Mouse (Mus musculus) testis, adult 10 weeks (tissue): ENCODE data around the gene Tceal8. TPM values are rescaled to one million over a fixed set of nuclear protein-coding genes. Genes with fewer than 3 reads are reported as not detected.

ENCODE experiments used
- polyA plus RNA-seq: library from polyadenylated mRNA; stranded (reverse); fragments of 350-450 nt; fragmentation: Illumina TruSeq; extraction: RNeasy Lipid Tissue Mini Kit (QIAGEN cat#74804); gene quantifications from one replicate; pipeline ENCODE4 v1.2.3, GENCODE M21; 2014; ENCODE audit warnings: low read depth, low replicate concordance

Tceal8 gene
- polyA plus RNA-seq: 39.1 TPM

DNA sequence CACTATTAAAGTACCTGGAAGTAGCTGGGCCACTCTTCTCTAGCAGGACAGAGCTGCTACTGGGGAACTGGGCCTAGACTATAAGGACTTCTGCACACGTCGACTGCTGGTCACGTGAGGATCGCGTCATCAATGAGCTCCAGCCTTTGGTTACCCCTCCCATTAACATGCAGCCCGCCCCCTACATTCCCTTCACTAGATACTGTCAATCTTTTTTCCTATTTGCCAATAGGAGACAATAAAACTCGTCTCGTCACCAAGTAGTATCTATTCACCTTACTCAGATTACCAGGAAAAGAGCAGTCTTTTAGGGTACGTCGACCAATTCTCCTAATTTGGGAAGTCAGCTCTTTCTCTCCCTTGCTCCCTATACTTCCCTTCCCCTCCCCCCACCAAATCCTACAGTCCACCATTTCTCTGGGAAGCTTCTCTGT, at the start of gene Tceal8:
Gene Tceal8 (minus strand): TSS at position 225 of the 434 bp plus-strand sequence.

DNA sequence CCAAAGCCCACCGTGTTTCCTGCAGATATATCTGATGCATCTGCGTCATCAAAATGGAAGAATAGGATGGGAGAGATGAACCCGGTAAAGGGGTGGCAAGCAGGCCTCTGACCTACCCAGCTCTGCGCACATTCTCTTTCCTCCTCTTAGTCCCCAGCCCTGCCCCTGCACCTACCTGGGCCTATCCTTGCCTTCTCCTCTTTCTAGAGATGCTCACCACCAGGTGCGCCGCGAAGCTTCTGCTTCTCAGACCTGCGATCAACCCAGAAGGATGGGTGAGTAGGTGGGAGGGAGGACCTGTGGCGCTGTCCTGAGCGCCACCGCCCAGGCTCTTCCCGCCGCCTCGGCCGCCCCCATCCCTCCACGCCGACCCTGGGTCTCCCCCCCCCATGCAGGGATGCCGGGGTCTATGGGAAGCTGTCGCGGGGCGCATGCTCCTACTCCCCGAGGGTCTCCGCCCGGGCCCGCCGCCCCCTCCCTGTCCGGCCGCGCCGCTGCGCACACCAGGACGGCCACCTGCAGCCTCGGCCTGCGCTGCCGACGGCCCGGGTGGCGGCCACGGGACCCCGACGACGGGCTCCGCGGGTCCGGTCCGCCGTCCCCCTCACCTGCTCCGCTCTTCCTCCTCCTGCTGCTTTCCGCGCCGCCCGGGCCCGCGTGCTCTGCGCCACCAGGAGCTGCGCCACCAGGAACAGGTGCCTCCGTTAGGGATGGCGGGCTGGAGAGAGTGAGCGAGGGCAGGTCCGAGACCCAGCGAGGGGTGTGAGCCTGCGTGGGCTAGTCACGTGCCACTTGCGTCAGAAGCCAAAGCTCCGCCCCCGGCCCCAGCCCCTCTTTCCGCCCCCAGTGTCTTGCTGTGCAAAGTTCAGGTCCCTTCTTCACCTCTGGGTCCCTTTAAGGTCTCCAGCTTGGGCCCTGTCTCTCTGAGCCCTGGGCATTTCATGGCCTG, 42.9 kb upstream of the Tceal8 start, which contains the start of the genes Tceal7 and Bex1:
Gene Tceal7 (plus strand): TSS at position 51 of the 949 bp plus-strand sequence.
Gene Bex1 (minus strand): TSS at position 785 of the 949 bp plus-strand sequence.

DNA sequence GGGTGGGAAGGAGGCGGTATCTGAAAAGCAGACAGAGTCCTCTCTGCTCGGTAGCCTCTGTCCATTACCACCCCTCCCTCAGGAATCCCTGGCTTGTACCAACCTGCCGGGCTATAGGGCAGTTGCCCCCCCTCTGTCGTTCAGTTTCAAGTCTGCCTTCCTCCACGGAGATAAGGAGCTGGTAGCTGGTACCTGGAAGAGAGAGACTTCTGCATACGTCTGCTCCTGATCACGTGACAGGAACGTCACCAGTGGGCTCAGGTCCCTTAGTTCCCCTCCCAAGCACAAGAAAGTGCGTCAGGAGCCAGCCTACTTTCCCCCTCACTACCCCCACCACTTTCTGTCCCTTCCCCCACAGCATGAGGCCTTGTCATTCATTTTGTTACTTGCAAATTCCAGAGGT, 31.5 kb upstream of the Tceal8 start, which contains the start of gene Tceal5:
Gene Tceal5 (minus strand): TSS at position 213 of the 403 bp plus-strand sequence.

DNA sequence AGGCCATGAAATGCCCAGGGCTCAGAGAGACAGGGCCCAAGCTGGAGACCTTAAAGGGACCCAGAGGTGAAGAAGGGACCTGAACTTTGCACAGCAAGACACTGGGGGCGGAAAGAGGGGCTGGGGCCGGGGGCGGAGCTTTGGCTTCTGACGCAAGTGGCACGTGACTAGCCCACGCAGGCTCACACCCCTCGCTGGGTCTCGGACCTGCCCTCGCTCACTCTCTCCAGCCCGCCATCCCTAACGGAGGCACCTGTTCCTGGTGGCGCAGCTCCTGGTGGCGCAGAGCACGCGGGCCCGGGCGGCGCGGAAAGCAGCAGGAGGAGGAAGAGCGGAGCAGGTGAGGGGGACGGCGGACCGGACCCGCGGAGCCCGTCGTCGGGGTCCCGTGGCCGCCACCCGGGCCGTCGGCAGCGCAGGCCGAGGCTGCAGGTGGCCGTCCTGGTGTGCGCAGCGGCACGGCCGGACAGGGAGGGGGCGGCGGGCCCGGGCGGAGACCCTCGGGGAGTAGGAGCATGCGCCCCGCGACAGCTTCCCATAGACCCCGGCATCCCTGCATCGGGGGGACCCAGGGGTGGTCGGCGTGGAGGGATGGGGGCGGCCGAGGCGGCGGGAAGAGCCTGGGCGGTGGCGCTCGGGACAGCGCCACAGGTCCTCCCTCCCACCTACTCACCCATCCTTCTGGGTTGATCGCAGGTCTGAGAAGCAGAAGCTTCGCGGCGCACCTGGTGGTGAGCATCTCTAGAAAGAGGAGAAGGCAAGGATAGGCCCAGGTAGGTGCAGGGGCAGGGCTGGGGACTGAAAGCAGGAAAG, 33.1 kb downstream of the Tceal8 start, which contains the start of gene Bex4:
Gene Bex4 (plus strand): TSS at position 170 of the 813 bp plus-strand sequence.

Other genes starting within 250 kb of the Tceal8 start
- 24.8 TPM for gene Arxes2, start 178.5 kb downstream of the Tceal8 start, polyA plus RNA-seq
- 1.3 TPM for gene Arxes1, start 139.0 kb downstream of the Tceal8 start, polyA plus RNA-seq
- gene Bex2, start 104.1 kb downstream of the Tceal8 start, polyA plus RNA-seq: 2.3 TPM
- 151 TPM for gene Nxf3, start 87.1 kb downstream of the Tceal8 start, polyA plus RNA-seq
- gene Bex4, start 33.3 kb downstream of the Tceal8 start, polyA plus RNA-seq: 69.4 TPM
- gene Tceal5, start 31.5 kb upstream of the Tceal8 start, polyA plus RNA-seq: not detected
- not detected for gene Tceal7, start 42.4 kb upstream of the Tceal8 start, polyA plus RNA-seq
- 1.3 TPM for gene Bex1, start 43.2 kb upstream of the Tceal8 start, polyA plus RNA-seq
- gene Tceal9, start 72.7 kb upstream of the Tceal8 start, polyA plus RNA-seq: 97.0 TPM
- 8.1 TPM for gene Bex3, start 97.9 kb upstream of the Tceal8 start, polyA plus RNA-seq